Mouse (Mus musculus) heart, embryonic 14.5 days (tissue): Measurements from ENCODE around the gene Pank3. TPM values are rescaled to one million over a fixed set of nuclear protein-coding genes. Genes with fewer than 3 reads are reported as not detected.

Source experiments
- ATAC-seq: fragments of 200-750 bp; cut with Nextera tagmentation; 2 replicates; pipeline ENCODE4 v1.8.0; 2017; ENCODE audit warnings: low read depth, moderate TSS enrichment; ENCODE audit not compliant: insufficient number of reproducible peaks, insufficient read depth, low FRiP score
- H3K27ac ChIP-seq, 2 experiments: fragments of 200-500 bp in 1 of 2; fragments of 300-500 bp in 1 of 2; sonication (generic) in 1 of 2; replicated peaks in 1 of 2; 2 replicates each; pipeline ENCODE4 v1.5.1; 2012 to 2014; ENCODE audit warnings: low read depth in 2 of 2, low read length in 2 of 2, control low read depth in 1 of 2, mild to moderate bottlenecking in 1 of 2, mixed read lengths in 1 of 2; ENCODE audit not compliant: control insufficient read depth in 1 of 2, insufficient read depth in 1 of 2
- H3K27me3 ChIP-seq: fragments of 300-500 bp; sonication (generic); 2 replicates; pipeline ENCODE4 v1.6.1; 2014; ENCODE audit warnings: mild to moderate bottlenecking, low read length, control low read depth; ENCODE audit not compliant: control insufficient read depth, insufficient read depth
- H3K36me3 ChIP-seq: fragments of 300-500 bp; sonication (generic); 2 replicates; pipeline ENCODE4 v1.6.1; 2014; ENCODE audit warnings: mild to moderate bottlenecking, control low read depth, low read length, mixed read lengths; ENCODE audit not compliant: control insufficient read depth, insufficient read depth
- H3K4me1 ChIP-seq, 2 experiments: fragments of 200-500 bp in 1 of 2; fragments of 300-500 bp in 1 of 2; sonication (generic) in 1 of 2; 2 replicates each; pipeline ENCODE4 v1.6.1; 2012 to 2014; ENCODE audit warnings: low read length in 2 of 2, control low read depth in 1 of 2, mixed read lengths in 1 of 2; ENCODE audit not compliant: control insufficient read depth in 2 of 2, insufficient read depth in 2 of 2
- H3K4me2 ChIP-seq: fragments of 300-500 bp; sonication (generic); 2 replicates; pipeline ENCODE4 v1.6.1; 2014; ENCODE audit warnings: mild to moderate bottlenecking, low read length
- H3K4me3 ChIP-seq, 2 experiments: fragments of 200-500 bp in 1 of 2; fragments of 300-500 bp in 1 of 2; sonication (generic) in 1 of 2; 2 replicates each; pipeline ENCODE4 v1.5.1; 2012 to 2014; ENCODE audit warnings: low read length in 2 of 2, mild to moderate bottlenecking in 2 of 2, control low read depth in 1 of 2, low read depth in 1 of 2, moderate library complexity in 1 of 2; ENCODE audit not compliant: control insufficient read depth in 1 of 2, insufficient read depth in 1 of 2
- H3K9ac ChIP-seq: fragments of 300-500 bp; sonication (generic); 2 replicates; pipeline ENCODE4 v1.6.1; 2014; ENCODE audit warnings: mild to moderate bottlenecking, low read length
- H3K9me3 ChIP-seq: fragments of 300-500 bp; sonication (generic); 2 replicates; pipeline ENCODE4 v1.6.1; 2016; ENCODE audit warnings: low read length, control low read depth; ENCODE audit not compliant: control insufficient read depth
- WGBS: fragments of 180-500 bp; shearing (Covaris S2); extraction: QIAGEN DNeasy Blood & Tissue Kit; methylation state at CpG from one replicate; pipeline ENCODE4 v1.1.7; 2014; 5-methylcytosine and 5-hydroxymethylcytosine counted together
- polyA plus RNA-seq: library from polyadenylated mRNA; unstranded; fragments of >200 nt; fragmentation: Nextera tagmentation; extraction: Ambion mirVana; gene quantifications from 2 replicates; pipeline ENCODE4 v1.2.1, GENCODE M21; 2014

Gene Pank3
- polyA plus RNA-seq, 1 experiment from 2014 or later = 14.3 TPM

DNA sequence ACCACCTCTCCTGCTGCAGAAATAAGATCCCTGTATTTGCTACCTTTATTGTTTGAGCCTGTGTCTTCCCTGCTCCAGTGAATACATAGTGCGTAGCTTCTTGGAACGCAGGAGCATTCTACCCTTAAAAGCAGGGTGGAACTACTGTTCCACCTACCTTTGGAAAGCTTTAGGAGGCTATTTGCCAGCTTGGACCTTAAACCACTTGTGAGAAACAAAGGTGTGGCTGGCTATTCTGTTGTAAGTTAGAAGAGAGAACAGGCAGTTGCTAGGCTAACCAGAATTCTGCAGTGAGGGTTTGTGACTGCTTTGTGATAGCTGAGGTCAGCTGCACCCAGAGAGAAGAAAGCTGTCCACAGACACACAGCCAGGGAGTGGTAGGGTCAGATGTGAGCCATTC, 32.0 kb upstream of the Pank3 start:
- Histone ChIP-seq H3K36me3 (no peaks in the 10 kb centered on the region), H3K4me1 (no peaks in the 10 kb centered on the region), H3K27me3 (no peaks in the 10 kb centered on the region), H3K4me2 (no peak overlapping the region), H3K9ac (no peak overlapping the region), H3K27ac (no peak overlapping the region), H3K9me3 (no peaks in the 10 kb centered on the region), H3K4me3 (no peak overlapping the region)
- no peak for ATAC-seq
- 98% methylated on average over 2 of the region's 2 CpGs for WGBS

DNA sequence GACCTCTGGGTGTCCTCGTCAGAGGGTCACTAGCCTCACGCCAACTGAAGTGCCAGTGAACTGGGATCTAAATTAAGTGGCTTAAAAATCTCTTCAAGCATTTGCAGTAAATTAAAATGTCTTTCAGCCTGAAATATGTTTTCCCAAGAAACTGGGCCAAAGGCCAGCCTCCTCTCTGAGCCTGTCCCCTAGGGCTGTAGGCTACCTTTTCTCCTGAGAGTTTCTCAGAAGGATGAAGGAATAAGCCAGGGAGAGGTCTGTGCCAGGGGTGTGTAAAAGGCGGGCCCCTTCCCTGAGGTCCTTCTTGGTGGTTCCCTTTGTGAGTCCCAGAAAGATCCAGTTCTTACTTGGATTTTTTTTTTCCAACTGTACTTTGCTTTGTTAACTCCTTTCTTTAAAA, 31.2 kb upstream of the Pank3 start:
- Histone ChIP-seq H3K9me3 (0 out of 2 replicates have a peak, but pooled peaks cover 1% of the 10 kb centered on the region), H3K36me3 (no peaks in the 10 kb centered on the region), H3K4me3 (no peak overlapping the region), H3K9ac (no peak overlapping the region), H3K27me3 (no peaks in the 10 kb centered on the region), H3K4me2 (no peak overlapping the region), H3K27ac (no peak overlapping the region), H3K4me1 (no peaks in the 10 kb centered on the region)
- WGBS = 69% methylated on average over 3 of the region's 3 CpGs
- no peak for ATAC-seq

DNA sequence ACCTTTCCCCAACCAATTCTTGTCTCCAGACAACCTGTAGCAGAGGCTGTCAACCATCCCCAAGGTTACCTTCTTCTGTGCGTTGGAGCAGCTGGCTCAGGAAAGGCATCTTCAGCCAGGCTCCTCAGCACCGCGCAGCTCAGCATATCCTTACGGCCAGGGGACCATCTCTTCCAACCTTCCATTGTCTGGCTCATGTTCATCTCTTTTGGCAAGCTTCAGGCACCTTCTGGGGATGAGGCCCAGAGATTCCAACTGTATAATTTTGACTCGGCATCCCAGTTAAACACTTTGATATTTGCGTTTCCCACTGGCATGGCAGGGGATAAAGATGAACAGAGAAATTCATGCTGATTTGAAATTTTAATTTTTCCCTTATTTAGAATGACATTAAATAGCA, 25.7 kb upstream of the Pank3 start:
- no peak for ATAC-seq
- Histone ChIP-seq H3K27ac (no peak overlapping the region), H3K9ac (no peak overlapping the region), H3K9me3 (0 out of 2 replicates have a peak, but pooled peaks cover 7% of the 10 kb centered on the region), H3K4me2 (no peak overlapping the region), H3K4me1 (no peaks in the 10 kb centered on the region), H3K36me3 (no peaks in the 10 kb centered on the region), H3K4me3 (no peak overlapping the region), H3K27me3 (no peaks in the 10 kb centered on the region)
- whole genome bisulfite sequencing = 84% methylated on average over 6 of the region's 6 CpGs

DNA sequence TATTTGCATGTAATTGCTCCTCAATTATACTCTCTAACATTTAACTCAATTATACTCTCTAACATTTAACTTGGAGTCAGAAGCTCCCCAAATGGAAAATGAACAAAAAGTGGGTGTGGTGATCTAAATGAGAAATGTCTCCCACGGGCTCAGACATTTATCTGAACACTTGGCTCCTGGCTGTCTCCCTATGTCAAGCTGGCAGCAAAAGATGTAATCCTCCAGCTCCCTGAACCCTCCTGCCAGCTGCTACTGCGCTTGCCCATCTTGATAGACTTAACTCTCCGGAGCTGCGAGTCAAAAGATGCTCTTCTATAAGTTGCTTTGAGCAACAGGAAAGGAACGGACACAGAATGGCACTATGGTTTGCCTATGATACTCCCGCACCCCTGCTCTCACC, 24.7 kb upstream of the Pank3 start:
- ATAC-seq = no peak
- Histone ChIP-seq H3K9ac (no peak overlapping the region), H3K4me1 (no peaks in the 10 kb centered on the region), H3K36me3 (no peaks in the 10 kb centered on the region), H3K4me3 (no peak overlapping the region), H3K4me2 (no peak overlapping the region), H3K27ac (no peak overlapping the region), H3K9me3 (0 out of 2 replicates have a peak, but pooled peaks cover 7% of the 10 kb centered on the region), H3K27me3 (no peaks in the 10 kb centered on the region)
- 75% methylated on average over 6 of the region's 6 CpGs for WGBS

DNA sequence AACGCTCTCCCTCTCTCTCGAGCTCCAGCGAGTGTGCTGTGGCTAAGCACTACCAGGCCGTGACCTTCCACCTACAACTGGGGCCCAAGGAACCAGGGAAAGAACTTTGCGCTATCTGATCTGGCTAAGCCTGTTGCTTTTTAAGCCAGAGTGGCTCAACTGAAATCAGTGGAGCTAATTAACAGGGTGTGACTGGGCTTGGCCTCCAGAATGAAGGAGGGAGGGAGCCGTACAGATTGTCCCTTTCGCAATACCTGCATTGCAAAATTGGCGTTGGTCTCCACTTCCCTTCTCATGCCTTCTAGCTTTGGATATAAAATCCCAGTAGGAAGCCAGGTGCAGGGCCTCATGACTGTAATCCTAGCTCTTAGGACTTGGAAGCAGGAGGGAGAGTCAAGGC, 18.7 kb upstream of the Pank3 start:
- H3K36me3 ChIP-seq = no peaks in the 10 kb centered on the region
- ATAC-seq = no peak
- H3K9ac ChIP-seq = no peak overlapping the region
- no peak overlapping the region for H3K4me2 ChIP-seq
- no peaks in the 10 kb centered on the region for H3K9me3 ChIP-seq
- H3K27me3 ChIP-seq = no peaks in the 10 kb centered on the region
- no peak overlapping the region for H3K4me3 ChIP-seq
- no peak overlapping the region for H3K27ac ChIP-seq
- WGBS = 70% methylated on average over 8 of the region's 8 CpGs
- no peaks in the 10 kb centered on the region for H3K4me1 ChIP-seq

DNA sequence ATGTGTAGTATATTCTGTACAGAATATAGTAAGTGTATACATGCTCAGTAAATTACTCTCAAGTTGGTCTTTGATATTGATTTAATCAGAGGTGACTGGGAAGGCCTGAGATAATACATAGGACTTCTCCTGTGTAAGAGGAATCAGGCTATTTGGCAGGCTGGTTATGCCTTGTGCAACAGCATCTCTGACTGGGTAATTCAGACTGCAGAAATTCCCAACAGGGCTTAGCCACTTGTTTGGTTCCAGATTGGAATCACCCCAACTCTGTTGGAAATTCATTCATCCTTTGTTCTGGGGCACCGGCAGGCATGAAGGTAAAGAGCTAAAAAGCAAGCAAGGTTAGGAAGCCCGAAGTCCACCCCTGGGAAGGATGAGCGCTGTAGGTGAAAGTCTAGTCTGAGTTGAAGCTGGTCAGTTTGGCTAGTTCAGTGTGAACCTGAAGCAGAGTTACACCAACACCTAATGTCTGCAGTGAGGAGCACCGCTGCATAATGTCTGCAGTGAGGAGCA, 14.3 kb upstream of the Pank3 start:
- Histone ChIP-seq H3K36me3 (no peaks in the 10 kb centered on the region), H3K4me1 (0 out of 4 replicates have a peak, but pooled peaks cover 0 to 2% of the 10 kb centered on the region in 2 experiments), H3K9ac (no peak overlapping the region), H3K27me3 (no peaks in the 10 kb centered on the region), H3K4me3 (no peak overlapping the region), H3K27ac (no peak overlapping the region), H3K9me3 (no peaks in the 10 kb centered on the region), H3K4me2 (no peak overlapping the region)
- ATAC-seq = no peak
- WGBS = 88% methylated on average over 4 of the region's 4 CpGs

DNA sequence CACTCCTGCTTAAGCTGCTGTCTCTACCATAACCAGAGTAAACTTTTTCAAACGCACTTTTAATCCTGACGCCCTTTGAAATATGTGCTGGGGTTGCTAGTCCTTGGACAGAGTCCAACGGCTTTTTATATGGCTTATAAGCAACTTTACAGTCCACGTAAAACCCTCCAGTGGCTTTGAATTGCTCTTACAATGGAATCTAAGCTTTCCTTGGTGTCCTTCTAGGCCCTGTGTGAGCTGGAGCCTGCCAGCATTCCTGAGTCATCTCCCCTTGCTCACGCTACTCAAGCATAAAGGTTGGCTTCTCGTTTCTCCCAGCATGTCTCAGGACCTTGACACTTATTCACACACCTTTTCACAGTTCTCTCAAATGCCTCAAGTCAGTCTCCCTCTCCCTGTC, 13.7 kb upstream of the Pank3 start:
- no peaks in the 10 kb centered on the region for H3K36me3 ChIP-seq
- no peak overlapping the region for H3K4me3 ChIP-seq
- H3K27ac ChIP-seq = no peak overlapping the region
- H3K9me3 ChIP-seq = no peaks in the 10 kb centered on the region
- no peak for ATAC-seq
- 0 out of 4 replicates have a peak, but pooled peaks cover 0 to 2% of the 10 kb centered on the region in 2 experiments for H3K4me1 ChIP-seq
- H3K27me3 ChIP-seq = no peaks in the 10 kb centered on the region
- no peak overlapping the region for H3K4me2 ChIP-seq
- no peak overlapping the region for H3K9ac ChIP-seq
- WGBS = 57% methylated on average over 6 of the region's 6 CpGs
